Mouse (Mus musculus) urinary bladder, postnatal 10 days (tissue): ENCODE data around the gene Haspin.

Experiments
- DNase-seq: peaks from one replicate; pipeline ENCODE4 v3.0.0; 2022; ENCODE audit warnings: low spot score

Gene Haspin

GRCm38 (mm10) chr11:73087700-73088480 is 50.2 kb downstream of the Haspin start:
- no peak for DNase-seq
